Mouse (Mus musculus): ENCODE results near the gene Ccng2. TPM values are rescaled to one million over a fixed set of nuclear protein-coding genes. Genes with fewer than 3 reads are reported as not detected.

Ccng2 gene
- polyA plus RNA-seq, 1 experiment = 42.2 TPM

DNA sequence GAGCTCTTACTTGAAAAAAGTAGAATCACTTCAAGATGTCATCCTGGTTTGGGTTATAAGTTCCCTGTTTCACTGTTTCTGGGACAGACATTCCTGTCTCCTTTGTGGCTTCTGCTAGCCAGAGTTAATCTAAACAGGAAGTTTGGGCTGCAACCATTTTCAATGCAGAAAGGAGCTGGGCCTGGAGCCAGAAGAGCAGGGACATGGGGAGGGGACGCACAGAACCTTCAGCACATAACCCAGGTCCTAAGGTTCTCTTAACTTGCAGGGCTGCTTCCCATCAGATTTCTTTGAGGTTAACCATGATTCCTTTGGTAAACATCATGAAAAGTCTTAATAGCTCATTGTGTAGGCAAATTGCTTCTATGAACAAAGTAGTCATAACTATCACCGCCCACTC, 4.3 kb upstream of the Ccng2 start:
- DNase-seq (ENCODE audit: extremely low spot score in 1 of 2, low spot score in 1 of 2) = no peak

GRCm38 (mm10) chr5:93263396-93264075, 3.5 kb upstream of the Ccng2 start:
- DNase-seq (ENCODE audit: extremely low spot score in 1 of 2, low spot score in 1 of 2) = no peak

DNA sequence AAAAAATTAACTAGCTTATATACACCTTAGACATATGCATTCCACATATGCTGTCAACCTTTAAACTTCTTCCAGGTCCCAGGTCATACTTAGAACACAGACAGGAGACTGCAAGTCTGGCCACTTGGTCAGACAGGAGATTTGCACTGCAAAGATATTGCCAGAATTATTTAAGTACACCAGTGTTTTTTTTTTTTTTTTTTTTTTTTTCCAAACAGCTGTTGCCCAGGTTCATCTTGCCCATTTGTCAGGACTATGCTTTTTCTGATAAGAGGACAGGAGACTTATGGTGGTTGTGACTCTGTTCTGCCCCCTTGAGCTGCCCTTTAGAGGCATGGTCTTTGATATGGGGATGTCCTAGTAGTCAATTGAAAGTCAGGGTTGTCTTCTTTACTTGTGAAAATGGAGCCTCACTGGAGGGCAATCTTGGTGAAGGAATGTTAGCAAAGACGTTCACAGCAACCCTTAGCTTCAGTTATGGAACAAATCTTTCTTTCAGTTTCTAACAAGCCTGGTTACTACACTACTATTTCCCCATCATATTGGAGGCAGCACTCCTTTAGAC, 2.8 kb upstream of the Ccng2 start:
- DNase-seq (ENCODE audit: extremely low spot score in 1 of 2, low spot score in 1 of 2) = no peak

GRCm38 (mm10) chr5:93265164-93265800, 1.8 kb upstream of the Ccng2 start:
- DNase-seq (ENCODE audit: extremely low spot score in 1 of 2, low spot score in 1 of 2) = no peak

DNA sequence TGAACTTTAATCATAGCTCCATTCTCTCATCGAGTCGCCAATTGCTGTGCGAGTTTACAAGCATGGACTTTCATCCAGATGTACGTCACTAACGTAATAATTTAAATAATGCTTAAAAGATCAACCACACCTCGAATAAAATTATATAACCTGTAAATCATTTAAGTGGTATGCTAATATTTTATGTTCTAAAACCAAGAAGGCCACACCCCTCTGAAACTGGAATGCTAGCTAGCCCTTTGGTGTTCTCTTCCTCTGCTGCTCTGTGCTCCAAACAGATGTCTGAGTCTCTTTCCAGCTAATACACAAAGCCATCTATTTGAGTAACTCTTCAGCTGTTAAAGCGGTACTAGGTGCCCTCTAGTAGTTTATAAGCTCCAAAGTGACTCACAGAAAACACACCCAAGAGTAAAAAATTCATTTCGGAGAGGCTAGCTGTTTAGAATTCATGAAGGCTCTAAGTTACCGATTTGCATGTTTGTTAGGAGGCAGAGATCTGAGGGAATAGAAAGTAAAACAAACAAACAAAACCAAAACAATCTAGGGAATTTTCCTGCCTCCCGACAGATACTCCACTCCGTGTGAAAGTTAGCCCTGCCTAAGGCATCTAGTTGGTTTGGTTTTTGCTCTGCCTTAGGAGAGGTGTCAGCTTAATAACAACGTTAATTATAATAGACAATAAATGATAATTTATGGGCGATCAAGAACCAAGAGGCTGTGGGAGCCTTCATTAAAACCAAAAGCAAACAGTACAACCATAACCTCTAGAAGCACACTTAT, 1.1 kb upstream of the Ccng2 start:
- no peak for DNase-seq (ENCODE audit: extremely low spot score in 1 of 2, low spot score in 1 of 2)

GRCm38 (mm10) chr5:93267851-93268606, 972 bp downstream of the Ccng2 start:
- DNase-seq (ENCODE audit: extremely low spot score in 1 of 2, low spot score in 1 of 2) = peak; percentile 51 to 69

DNA sequence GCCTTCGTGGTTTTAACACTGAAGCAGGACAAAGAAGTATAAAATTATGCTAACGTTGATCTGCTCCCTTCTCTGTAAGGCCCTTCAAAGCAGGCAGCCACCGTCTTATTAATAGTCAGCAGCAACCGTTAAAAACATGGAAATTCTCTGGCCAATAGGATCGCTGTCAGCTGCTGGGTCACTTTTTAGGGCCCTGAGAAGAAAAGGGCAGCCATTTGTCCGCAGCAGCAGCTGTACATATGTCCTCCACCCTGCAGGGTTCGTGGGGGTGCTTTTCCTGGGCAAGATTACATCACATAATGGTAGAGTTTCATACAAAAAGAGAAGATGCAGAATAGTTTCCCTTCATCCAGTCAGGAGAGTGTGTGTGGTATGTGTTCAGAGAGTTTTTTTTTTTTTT, 3.0 kb downstream of the Ccng2 start:
- no peak for DNase-seq (ENCODE audit: extremely low spot score in 1 of 2, low spot score in 1 of 2)

DNA sequence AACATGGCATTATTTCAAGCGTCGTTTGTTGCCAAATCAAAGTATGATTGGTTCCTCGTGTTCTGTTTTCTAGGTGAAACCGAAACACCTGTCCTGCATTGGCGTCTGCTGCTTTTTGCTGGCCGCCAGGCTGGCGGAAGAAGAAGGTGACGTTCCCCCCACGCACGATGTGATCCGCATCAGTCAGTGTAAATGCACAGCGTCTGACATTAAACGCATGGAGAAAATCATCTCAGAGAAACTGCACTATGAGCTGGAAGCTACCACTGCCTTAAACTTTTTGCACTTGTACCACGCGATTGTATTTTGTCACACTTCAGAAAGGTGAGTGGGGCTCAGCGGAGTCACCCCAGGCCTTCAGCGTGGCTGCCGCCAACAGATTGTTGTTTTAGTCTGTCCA, 3.7 kb downstream of the Ccng2 start:
- DNase-seq (ENCODE audit: extremely low spot score in 1 of 2, low spot score in 1 of 2) = no peak

- no peak for DNase-seq (ENCODE audit: extremely low spot score in 1 of 2, low spot score in 1 of 2)
Observed at GRCm38 (mm10) chr5:93282446-93283107, 15.5 kb downstream of the Ccng2 start.

DNA sequence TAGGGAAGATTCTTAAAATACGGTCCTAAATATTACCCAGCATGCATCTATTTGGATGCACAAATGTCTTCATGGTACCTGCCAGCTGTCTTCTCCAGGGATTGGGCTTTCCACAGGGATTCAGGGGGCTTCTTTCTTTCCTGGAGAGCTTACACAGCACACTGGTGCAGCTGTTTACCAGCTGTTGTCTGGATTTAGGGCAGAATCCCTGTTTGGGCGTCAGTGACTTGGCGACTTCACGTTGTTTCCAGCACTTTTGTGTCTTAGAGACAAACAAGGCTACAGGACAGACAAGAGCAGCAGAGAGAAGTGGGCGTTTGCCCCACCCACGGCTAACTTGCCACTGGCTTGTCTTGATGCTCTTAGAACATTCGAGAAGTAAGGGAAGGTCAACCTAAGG, 16.1 kb downstream of the Ccng2 start:
- DNase-seq (ENCODE audit: extremely low spot score in 1 of 2, low spot score in 1 of 2) = no peak

- no peak for DNase-seq (ENCODE audit: extremely low spot score in 1 of 2, low spot score in 1 of 2)
Observed at GRCm38 (mm10) chr5:93288553-93288952, 21.5 kb downstream of the Ccng2 start.

DNA sequence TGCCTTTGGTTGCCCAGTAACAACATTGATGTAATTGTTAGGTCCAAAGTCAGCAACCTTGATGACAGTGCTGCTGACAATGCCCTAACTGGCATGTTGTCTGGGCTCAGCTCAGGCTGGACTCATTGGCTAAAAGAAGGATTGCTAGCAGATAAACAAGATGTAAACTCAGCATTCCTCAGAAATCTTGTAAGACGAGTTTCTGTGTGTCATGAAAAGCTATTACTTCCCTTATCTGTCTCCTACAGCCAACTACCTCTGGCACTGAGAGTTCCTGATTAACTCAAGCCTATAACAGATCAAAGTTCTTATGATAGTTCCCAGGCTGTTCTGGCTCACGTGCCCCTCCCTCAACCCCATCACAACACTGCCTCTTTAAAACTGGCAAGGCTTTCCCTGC, 23.2 kb downstream of the Ccng2 start:
- no peak for DNase-seq (ENCODE audit: extremely low spot score in 1 of 2, low spot score in 1 of 2)

DNA sequence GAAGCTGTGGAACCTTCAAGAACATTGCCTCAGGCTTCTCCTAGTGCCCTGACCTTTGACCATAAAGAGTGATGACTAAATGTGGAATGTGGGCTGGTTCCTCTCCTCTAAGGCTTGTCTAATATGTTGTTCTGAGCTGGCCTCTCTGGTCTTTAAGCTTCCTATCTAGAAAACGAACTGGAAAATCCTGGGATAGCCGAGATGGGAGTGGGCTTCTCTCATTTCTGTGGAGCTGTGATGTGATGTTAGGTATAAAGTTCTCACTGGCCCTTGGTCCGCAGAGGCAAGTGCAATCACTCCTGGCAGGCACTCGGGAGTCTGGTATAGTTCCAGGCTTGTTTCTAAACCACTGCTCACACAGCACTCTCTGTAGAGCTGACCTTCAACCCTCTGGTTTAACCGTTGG, 29.3 kb downstream of the Ccng2 start:
- no peak for DNase-seq (ENCODE audit: extremely low spot score in 1 of 2, low spot score in 1 of 2)

GRCm38 (mm10) chr5:93296754-93297153, 29.7 kb downstream of the Ccng2 start:
- DNase-seq (ENCODE audit: extremely low spot score in 1 of 2, low spot score in 1 of 2) = no peak

GRCm38 (mm10) chr5:93297311-93297710, 30.3 kb downstream of the Ccng2 start:
- DNase-seq (ENCODE audit: extremely low spot score in 1 of 2, low spot score in 1 of 2) = no peak

GRCm38 (mm10) chr5:93305126-93305830, 38.2 kb downstream of the Ccng2 start:
- no peak for DNase-seq (ENCODE audit: extremely low spot score in 1 of 2, low spot score in 1 of 2)

GRCm38 (mm10) chr5:93308909-93309308, 41.9 kb downstream of the Ccng2 start:
- no peak for DNase-seq (ENCODE audit: extremely low spot score in 1 of 2, low spot score in 1 of 2)

GRCm38 (mm10) chr5:93323320-93324001, 56.4 kb downstream of the Ccng2 start:
- peak in 1 of 2 experiments; percentile 49 for DNase-seq (ENCODE audit: extremely low spot score in 1 of 2, low spot score in 1 of 2)
